Mouse (Mus musculus) embryonic fibroblast, embryonic 13.5 days (primary cell): ENCODE data around the gene Bphl.

Source experiments
- CTCF ChIP-seq: IDR thresholded peaks from 2 replicates; pipeline ENCODE4 v1.5.1; 2011; ENCODE audit warnings: mild to moderate bottlenecking, control low read depth, low read length, moderate library complexity, borderline replicate concordance; ENCODE audit not compliant: insufficient read depth
- POLR2A ChIP-seq: IDR thresholded peaks from 2 replicates; pipeline ENCODE4 v1.6.1; 2011; ENCODE audit warnings: low read depth, mild to moderate bottlenecking, control low read depth, low read length, moderate library complexity

GRCm38 (mm10) chr13:34118816-34119215 lies 81.4 kb downstream of the Bphl start:
- TF ChIP-seq CTCF (no peak), POLR2A (no peak)
